Mouse (Mus musculus) forebrain, embryonic 14.5 days (tissue): Measurements from ENCODE around the gene Col24a1. TPM values are rescaled to one million over a fixed set of nuclear protein-coding genes. Genes with fewer than 3 reads are reported as not detected.
A peak's percentile ranks its signal among the peaks of the same experiment; 100 is the strongest.

Source experiments
- ATAC-seq: fragments of 200-750 bp; cut with Nextera tagmentation; 2 replicates; pipeline ENCODE4 v1.8.0; 2017; ENCODE audit warnings: mild to moderate bottlenecking, moderate library complexity
- DNase-seq: peaks from one replicate; pipeline ENCODE4 v3.0.0-alpha.2; 2015; ENCODE audit warnings: low spot score
- H3K27ac ChIP-seq: fragments of 300-500 bp; sonication (generic); 2 replicates; pipeline ENCODE4 v1.5.1; 2014; ENCODE audit warnings: low read depth, mild to moderate bottlenecking, control low read depth, low read length, moderate library complexity
- H3K27me3 ChIP-seq: fragments of 300-500 bp; sonication (generic); replicated peaks from 2 replicates; pipeline ENCODE4 v1.6.1; 2014; ENCODE audit warnings: low read length, control low read depth, mixed read lengths; ENCODE audit not compliant: control insufficient read depth, insufficient read depth
- H3K36me3 ChIP-seq: fragments of 300-500 bp; sonication (generic); 2 replicates; pipeline ENCODE4 v1.6.1; 2014; ENCODE audit warnings: low read length, control low read depth; ENCODE audit not compliant: control insufficient read depth, insufficient read depth
- H3K4me1 ChIP-seq: fragments of 300-500 bp; sonication (generic); 2 replicates; pipeline ENCODE4 v1.6.1; 2014; ENCODE audit warnings: antibody characterized with exemption, low read length, control low read depth; ENCODE audit not compliant: control insufficient read depth, insufficient read depth
- H3K4me2 ChIP-seq: fragments of 300-500 bp; sonication (generic); 2 replicates; pipeline ENCODE4 v1.6.1; 2014; ENCODE audit warnings: mild to moderate bottlenecking, control low read depth, low read length
- H3K4me3 ChIP-seq: fragments of 300-500 bp; sonication (generic); 2 replicates; pipeline ENCODE4 v1.5.1; 2014; ENCODE audit warnings: low read depth, low read length, control low read depth
- H3K9ac ChIP-seq: fragments of 300-500 bp; sonication (generic); 2 replicates; pipeline ENCODE4 v1.6.1; 2014; ENCODE audit warnings: mild to moderate bottlenecking, low read length, control low read depth, moderate library complexity
- H3K9me3 ChIP-seq: fragments of 300-500 bp; sonication (generic); replicated peaks from 2 replicates; pipeline ENCODE4 v1.6.1; 2016; ENCODE audit warnings: low read length, control low read depth, mixed read lengths; ENCODE audit not compliant: control insufficient read depth
- WGBS: fragments of 180-500 bp; shearing (Covaris S2); extraction: QIAGEN DNeasy Blood & Tissue Kit; methylation state at CpG from one replicate; pipeline ENCODE4 v1.1.7; 2014; 5-methylcytosine and 5-hydroxymethylcytosine counted together
- polyA plus RNA-seq: library from polyadenylated mRNA; unstranded; fragments of >200 nt; fragmentation: Nextera tagmentation; extraction: Ambion mirVana; gene quantifications from 2 replicates; pipeline ENCODE4 v1.2.1, GENCODE M21; 2014

Gene Col24a1
- polyA plus RNA-seq, 1 experiment from 2014 or later = 0.18 TPM

- DNase-seq (no peak), ATAC-seq (no peak)
- no peaks in the 10 kb centered on the region for H3K36me3 ChIP-seq
- H3K4me1 ChIP-seq = no peaks in the 10 kb centered on the region
- no peak overlapping the region for H3K4me3 ChIP-seq
- no peaks in the 10 kb centered on the region for H3K27me3 ChIP-seq
- no peak overlapping the region for H3K4me2 ChIP-seq
- H3K9me3 ChIP-seq = no peaks in the 10 kb centered on the region
- no peak overlapping the region for H3K9ac ChIP-seq
- no peak overlapping the region for H3K27ac ChIP-seq
These were observed 94.2 kb downstream of the Col24a1 start for GRCm38 (mm10) chr3:145386434-145386833.

DNA sequence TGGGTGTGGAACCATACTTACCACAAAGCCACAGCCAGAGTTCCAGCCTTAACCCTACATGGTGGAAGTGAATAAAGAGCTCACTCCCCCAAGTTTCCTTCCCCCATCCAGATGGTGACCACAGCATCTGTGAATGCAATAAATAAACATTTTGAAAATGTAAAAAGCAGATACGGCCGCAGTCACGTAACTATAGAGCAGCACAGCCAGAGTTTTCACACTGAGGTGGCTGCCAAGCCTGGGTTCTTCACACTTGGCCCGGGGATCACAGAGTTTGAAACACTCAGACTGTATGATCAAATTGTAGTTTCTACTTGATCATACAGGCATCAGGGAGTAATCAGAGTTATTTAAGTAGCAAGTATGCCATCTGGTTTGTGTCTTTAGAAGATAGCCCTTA lies 98.4 kb downstream of the Col24a1 start:
- Histone ChIP-seq H3K4me2 (no peak overlapping the region), H3K4me3 (no peak overlapping the region), H3K9me3 (no peaks in the 10 kb centered on the region), H3K27ac (no peak overlapping the region), H3K27me3 (no peaks in the 10 kb centered on the region), H3K9ac (no peak overlapping the region), H3K36me3 (no peaks in the 10 kb centered on the region), H3K4me1 (no peaks in the 10 kb centered on the region)
- ATAC-seq (no peak), DNase-seq (no peak)
- WGBS = 76% methylated on average over 4 of the region's 4 CpGs

DNA sequence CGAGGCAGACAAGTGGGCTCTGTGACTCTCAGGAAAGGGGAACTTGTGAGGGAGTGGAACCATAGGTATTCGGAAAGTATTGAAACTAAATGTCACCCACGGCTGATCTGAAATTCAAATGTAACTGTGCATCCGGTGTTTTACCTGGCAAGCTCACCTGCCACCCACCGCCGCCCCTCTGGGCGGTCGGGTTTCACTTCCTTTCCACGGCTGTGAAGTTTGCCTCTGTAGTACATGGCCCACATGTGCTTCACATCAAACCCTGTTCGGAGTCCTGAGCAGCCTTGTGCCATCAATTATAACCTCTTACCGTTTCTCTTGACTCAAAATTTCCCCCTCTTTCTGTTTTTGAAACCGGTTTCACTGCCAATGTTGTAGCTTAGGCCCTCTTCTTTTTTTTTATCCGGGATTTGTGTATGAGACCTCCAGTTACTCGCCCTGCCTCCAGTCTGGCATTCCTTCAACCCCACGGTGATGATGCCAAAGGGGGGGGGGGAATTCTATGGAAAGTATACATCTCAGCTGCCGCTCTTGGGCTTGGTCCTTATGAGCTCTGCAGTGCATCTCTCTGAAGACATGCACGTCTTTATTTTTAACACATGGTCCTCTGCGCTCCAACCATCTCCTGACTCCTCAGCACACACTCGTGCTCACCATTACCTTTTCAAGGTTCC lies 99.9 kb downstream of the Col24a1 start:
- Histone ChIP-seq H3K9me3 (no peaks in the 10 kb centered on the region), H3K4me3 (no peak overlapping the region), H3K27me3 (no peaks in the 10 kb centered on the region), H3K4me2 (no peak overlapping the region), H3K4me1 (no peaks in the 10 kb centered on the region), H3K27ac (no peak overlapping the region), H3K36me3 (no peaks in the 10 kb centered on the region), H3K9ac (no peak overlapping the region)
- DNase-seq (no peak), ATAC-seq (no peak)
- WGBS = 84% methylated on average over 19 of the region's 19 CpGs

- no peak for DNase-seq
- ATAC-seq = no peak
- no peaks in the 10 kb centered on the region for H3K9me3 ChIP-seq
These were observed 106.9 kb downstream of the Col24a1 start for GRCm38 (mm10) chr3:145399173-145399572.

GRCm38 (mm10) chr3:145402257-145402656 lies 110.0 kb downstream of the Col24a1 start:
- no peaks in the 10 kb centered on the region for H3K9me3 ChIP-seq
- H3K9ac ChIP-seq = no peak overlapping the region
- H3K4me3 ChIP-seq = no peak overlapping the region
- ATAC-seq = no peak
- no peaks in the 10 kb centered on the region for H3K4me1 ChIP-seq
- no peak overlapping the region for H3K27ac ChIP-seq
- DNase-seq = no peak
- no peaks in the 10 kb centered on the region for H3K36me3 ChIP-seq
- H3K4me2 ChIP-seq = 0 out of 2 replicates have a peak overlapping the region, but pooled peaks have one; percentile 19
- H3K27me3 ChIP-seq = no peaks in the 10 kb centered on the region
- WGBS = 91% methylated on average over 10 of the region's 10 CpGs

More at GRCm38 (mm10) chr3:145399173-145399572, 106.9 kb downstream of the Col24a1 start:
- no peak overlapping the region for H3K9ac ChIP-seq
- H3K4me3 ChIP-seq = no peak overlapping the region
- H3K27me3 ChIP-seq = no peaks in the 10 kb centered on the region
- H3K36me3 ChIP-seq = no peaks in the 10 kb centered on the region
- H3K4me1 ChIP-seq = no peaks in the 10 kb centered on the region
- no peak overlapping the region for H3K27ac ChIP-seq
- WGBS = 99% methylated on average over 3 of the region's 3 CpGs
- H3K4me2 ChIP-seq = no peak overlapping the region

- H3K4me3 ChIP-seq = no peak overlapping the region
These were observed 110.7 kb downstream of the Col24a1 start for GRCm38 (mm10) chr3:145402994-145403393.

DNA sequence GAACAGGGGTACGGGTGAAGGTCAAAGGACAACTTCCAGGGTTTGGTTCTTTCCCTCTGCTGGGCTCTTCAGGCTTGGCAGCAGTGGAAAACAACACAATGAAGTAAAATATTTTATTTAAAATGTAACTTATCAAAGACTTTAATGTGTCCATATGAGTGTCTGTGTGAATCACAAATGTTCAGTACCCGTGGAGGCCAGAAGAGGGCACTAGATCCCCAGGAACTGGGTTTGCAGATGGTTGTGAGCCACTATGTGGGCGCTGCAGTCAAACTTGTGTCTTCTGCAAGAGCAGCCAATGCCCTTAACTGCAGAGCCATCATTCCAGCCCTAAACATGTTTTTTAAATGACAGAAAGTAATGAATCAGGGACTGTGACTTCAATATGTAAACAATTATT lies 115.8 kb downstream of the Col24a1 start:
- Histone ChIP-seq H3K9ac (no peak overlapping the region), H3K27me3 (no peaks in the 10 kb centered on the region), H3K9me3 (no peaks in the 10 kb centered on the region), H3K27ac (no peak overlapping the region), H3K4me3 (no peak overlapping the region), H3K4me1 (no peaks in the 10 kb centered on the region), H3K4me2 (no peak overlapping the region), H3K36me3 (no peaks in the 10 kb centered on the region)
- 67% methylated on average over 3 of the region's 3 CpGs for WGBS
- no peak for DNase-seq
- ATAC-seq = no peak

More at GRCm38 (mm10) chr3:145402994-145403393, 110.7 kb downstream of the Col24a1 start:
- Histone ChIP-seq H3K9ac (no peak overlapping the region), H3K27ac (no peak overlapping the region), H3K4me1 (no peaks in the 10 kb centered on the region), H3K4me2 (peak overlapping the region; percentile 19; the same call in 1 of the 2 replicates), H3K9me3 (no peaks in the 10 kb centered on the region), H3K36me3 (no peaks in the 10 kb centered on the region), H3K27me3 (no peaks in the 10 kb centered on the region)
- DNase-seq = no peak
- no peak for ATAC-seq
- 82% methylated on average over 6 of the region's 6 CpGs for WGBS

GRCm38 (mm10) chr3:145412137-145412536 lies 119.9 kb downstream of the Col24a1 start:
- Histone ChIP-seq H3K9me3 (no peaks in the 10 kb centered on the region), H3K27ac (no peak overlapping the region), H3K36me3 (no peaks in the 10 kb centered on the region), H3K4me1 (no peaks in the 10 kb centered on the region), H3K4me2 (no peak overlapping the region), H3K27me3 (no peaks in the 10 kb centered on the region), H3K4me3 (no peak overlapping the region), H3K9ac (no peak overlapping the region)
- 22% methylated on average over 4 of the region's 4 CpGs for WGBS
- DNase-seq = no peak
- no peak for ATAC-seq

DNA sequence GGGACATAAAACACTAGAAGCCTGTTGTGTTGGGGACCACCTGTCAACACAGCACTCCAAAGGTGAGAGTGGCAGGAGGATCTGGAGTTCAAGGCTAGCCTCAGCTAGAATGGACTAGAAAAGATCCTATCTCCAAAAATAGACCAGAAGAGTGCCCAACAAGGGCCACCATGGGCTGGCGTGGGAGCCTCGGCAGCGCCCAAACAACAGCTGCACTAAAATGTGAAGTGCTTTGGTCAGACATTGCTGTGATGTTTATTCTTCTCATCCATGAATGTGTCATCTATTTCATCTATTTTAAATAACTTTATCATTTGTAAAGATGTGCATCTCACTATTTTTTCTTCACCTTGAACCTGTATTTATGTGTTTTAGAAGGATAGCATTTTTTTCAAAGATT lies 122.1 kb downstream of the Col24a1 start:
- no peak overlapping the region for H3K4me3 ChIP-seq
- ATAC-seq (no peak), DNase-seq (no peak)
- no peaks in the 10 kb centered on the region for H3K27me3 ChIP-seq
- no peak overlapping the region for H3K9ac ChIP-seq
- H3K4me1 ChIP-seq = no peaks in the 10 kb centered on the region
- H3K27ac ChIP-seq = no peak overlapping the region
- WGBS = 90% methylated on average over 3 of the region's 3 CpGs
- no peak overlapping the region for H3K4me2 ChIP-seq
- H3K9me3 ChIP-seq = no peaks in the 10 kb centered on the region
- H3K36me3 ChIP-seq = no peaks in the 10 kb centered on the region
